Mouse (Mus musculus) ES-Bruce4 (cell line): ENCODE measurements around the gene Il1f9.
"Not testable (repeated sequence)": the region's sequence is repeated elsewhere in the genome, so short reads cannot be mapped to it uniquely, and the experiment has no call there.

Experiments
- CTCF ChIP-seq: IDR thresholded peaks from one replicate; pipeline ENCODE4 v1.8.1; 2011; ENCODE audit warnings: low read depth, low read length
- EP300 ChIP-seq: IDR thresholded peaks from 2 replicates; pipeline ENCODE4 v1.6.1; 2011; ENCODE audit warnings: low read depth, low read length; ENCODE audit not compliant: insufficient read depth
- POLR2A ChIP-seq: IDR thresholded peaks from one replicate; pipeline ENCODE4 v1.8.1; 2011; ENCODE audit warnings: low read length; ENCODE audit not compliant: insufficient read depth

- peak; percentile 54 for TF ChIP-seq CTCF
- not testable (repeated sequence) for TF ChIP-seq POLR2A, EP300
Observed at GRCm38 (mm10) chr2:24181683-24182331, 4.5 kb upstream of the Il1f9 start.
